Mouse (Mus musculus): ENCODE measurements around the gene Kmt2d. TPM values are rescaled to one million over a fixed set of nuclear protein-coding genes. Genes with fewer than 3 reads are reported as not detected.

The Kmt2d gene
- polyA plus RNA-seq, 1 experiment, result 20.8 TPM

DNA sequence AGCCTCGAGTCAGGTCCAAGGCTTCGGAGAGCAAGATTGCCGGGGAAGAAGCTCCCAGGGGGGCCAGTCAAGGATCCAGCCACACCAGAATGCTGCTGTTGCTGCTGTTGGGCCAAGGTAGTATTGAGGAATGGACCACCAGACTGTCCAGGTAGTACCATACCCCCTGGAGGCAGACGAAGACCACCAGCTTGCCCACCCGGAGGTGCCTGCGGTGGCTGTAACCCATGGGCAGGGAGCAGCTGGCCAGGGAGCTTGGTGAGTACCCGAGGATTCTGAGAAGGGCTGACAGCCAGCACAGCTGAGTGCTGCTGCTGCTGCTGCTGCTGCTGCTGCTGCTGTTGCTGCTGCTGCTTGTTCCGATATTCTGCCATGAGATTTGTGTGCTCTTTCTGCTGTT lies 24.9 kb downstream of the Kmt2d start:
- Histone ChIP-seq H3K4me1 (ENCODE audit: control insufficient read depth, insufficient read depth, low read length) (no peaks in the 10 kb centered on the region), H3K27ac (ENCODE audit: insufficient read depth, low read depth, low read length) (no peak overlapping the region), H3K27me3 (replicated peaks; ENCODE audit: control insufficient read depth, insufficient read depth, low read length) (no peaks in the 10 kb centered on the region), H3K4me3 (ENCODE audit: insufficient read depth, low read depth, low read length) (no peak overlapping the region), H3K36me3 (ENCODE audit: control insufficient read depth, insufficient read depth, low read length) (peaks cover 5% of the 10 kb centered on the region)
- no peak for DNase-seq
- WGBS, result 84% methylated on average over 8 of the region's 8 CpGs
- TF ChIP-seq CTCF (conservative IDR thresholded peaks at IDR 0.05; ENCODE audit: insufficient read depth, insufficient read length, low read depth, low read length) (no peak), POLR2A (IDR thresholded peaks at IDR 0.05; ENCODE audit: low read depth, low read length) (no peak)

DNA sequence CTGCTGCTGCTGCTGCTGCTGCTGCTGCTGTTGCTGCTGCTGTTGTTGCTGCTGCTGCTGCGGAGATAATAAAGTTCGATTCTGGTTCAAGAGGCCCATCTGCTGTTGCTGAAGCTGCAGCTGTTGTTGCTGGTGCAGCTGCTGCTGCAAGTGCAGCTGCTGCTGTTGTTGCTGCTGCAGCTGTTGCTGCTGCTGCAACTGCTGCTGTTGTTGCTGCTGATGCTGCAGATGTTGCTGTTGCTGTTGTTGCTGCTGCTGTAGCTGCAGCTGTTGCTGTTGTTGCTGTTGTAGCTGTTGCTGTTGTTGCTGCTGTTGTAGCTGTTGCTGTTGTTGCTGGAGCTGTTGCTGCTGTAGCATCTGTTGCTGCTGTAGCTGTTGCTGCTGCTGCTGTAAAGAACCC lies 25.9 kb downstream of the Kmt2d start:
- Histone ChIP-seq H3K4me1 (ENCODE audit: control insufficient read depth, insufficient read depth, low read length) (no peaks in the 10 kb centered on the region), H3K27me3 (replicated peaks; ENCODE audit: control insufficient read depth, insufficient read depth, low read length) (no peaks in the 10 kb centered on the region), H3K4me3 (ENCODE audit: insufficient read depth, low read depth, low read length) (no peak overlapping the region), H3K27ac (ENCODE audit: insufficient read depth, low read depth, low read length) (no peak overlapping the region), H3K36me3 (ENCODE audit: control insufficient read depth, insufficient read depth, low read length) (peaks cover 5% of the 10 kb centered on the region; the same call in 1 of the 2 replicates)
- no peak for DNase-seq
- no peak for TF ChIP-seq POLR2A (IDR thresholded peaks at IDR 0.05; ENCODE audit: low read depth, low read length)
- no peak for TF ChIP-seq CTCF (conservative IDR thresholded peaks at IDR 0.05; ENCODE audit: insufficient read depth, insufficient read length, low read depth, low read length)
- WGBS, result 91% methylated on average over 2 of the region's 2 CpGs

DNA sequence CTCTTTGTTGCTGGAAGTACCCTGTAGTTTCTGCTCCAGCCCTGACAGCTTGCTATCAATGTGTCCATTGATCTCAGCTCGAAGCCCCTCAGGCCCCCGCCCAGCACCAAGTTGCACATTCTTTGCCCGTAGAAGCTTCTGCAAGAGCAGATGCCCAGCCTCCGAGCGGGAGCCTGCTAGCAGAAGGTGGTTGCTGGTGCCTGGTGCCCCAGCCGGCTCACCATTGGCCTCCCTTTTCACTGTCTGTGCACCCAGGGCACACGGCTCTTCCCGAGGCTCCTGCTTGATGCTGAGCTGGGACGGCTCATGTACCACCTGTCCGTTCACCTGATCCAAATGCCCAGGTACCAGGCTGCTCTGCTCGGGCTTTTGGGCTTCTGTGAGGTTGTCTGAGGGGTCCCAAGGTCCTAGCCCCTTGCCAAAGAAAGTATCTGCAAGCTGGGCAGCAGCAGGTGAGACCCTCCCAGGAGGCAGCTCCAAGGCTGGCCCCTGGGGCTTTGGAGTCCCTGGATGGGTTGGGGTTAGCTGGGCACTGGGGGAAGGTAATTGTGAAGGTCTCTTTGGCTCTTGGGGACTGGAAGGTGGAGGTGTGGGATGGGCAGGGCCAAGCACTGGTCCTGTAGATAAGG lies 27.3 kb downstream of the Kmt2d start:
- no peak overlapping the region for H3K4me3 ChIP-seq (ENCODE audit: insufficient read depth, low read depth, low read length)
- peaks cover 5% of the 10 kb centered on the region; the same call in 1 of the 2 replicates for H3K36me3 ChIP-seq (ENCODE audit: control insufficient read depth, insufficient read depth, low read length)
- no peaks in the 10 kb centered on the region for H3K4me1 ChIP-seq (ENCODE audit: control insufficient read depth, insufficient read depth, low read length)
- no peak for DNase-seq
- 93% methylated on average over 11 of the region's 11 CpGs for WGBS
- TF ChIP-seq CTCF (conservative IDR thresholded peaks at IDR 0.05; ENCODE audit: insufficient read depth, insufficient read length, low read depth, low read length) (no peak), POLR2A (IDR thresholded peaks at IDR 0.05; ENCODE audit: low read depth, low read length) (no peak)
- no peaks in the 10 kb centered on the region for H3K27me3 ChIP-seq (replicated peaks; ENCODE audit: control insufficient read depth, insufficient read depth, low read length)
- H3K27ac ChIP-seq (ENCODE audit: insufficient read depth, low read depth, low read length), result no peak overlapping the region

DNA sequence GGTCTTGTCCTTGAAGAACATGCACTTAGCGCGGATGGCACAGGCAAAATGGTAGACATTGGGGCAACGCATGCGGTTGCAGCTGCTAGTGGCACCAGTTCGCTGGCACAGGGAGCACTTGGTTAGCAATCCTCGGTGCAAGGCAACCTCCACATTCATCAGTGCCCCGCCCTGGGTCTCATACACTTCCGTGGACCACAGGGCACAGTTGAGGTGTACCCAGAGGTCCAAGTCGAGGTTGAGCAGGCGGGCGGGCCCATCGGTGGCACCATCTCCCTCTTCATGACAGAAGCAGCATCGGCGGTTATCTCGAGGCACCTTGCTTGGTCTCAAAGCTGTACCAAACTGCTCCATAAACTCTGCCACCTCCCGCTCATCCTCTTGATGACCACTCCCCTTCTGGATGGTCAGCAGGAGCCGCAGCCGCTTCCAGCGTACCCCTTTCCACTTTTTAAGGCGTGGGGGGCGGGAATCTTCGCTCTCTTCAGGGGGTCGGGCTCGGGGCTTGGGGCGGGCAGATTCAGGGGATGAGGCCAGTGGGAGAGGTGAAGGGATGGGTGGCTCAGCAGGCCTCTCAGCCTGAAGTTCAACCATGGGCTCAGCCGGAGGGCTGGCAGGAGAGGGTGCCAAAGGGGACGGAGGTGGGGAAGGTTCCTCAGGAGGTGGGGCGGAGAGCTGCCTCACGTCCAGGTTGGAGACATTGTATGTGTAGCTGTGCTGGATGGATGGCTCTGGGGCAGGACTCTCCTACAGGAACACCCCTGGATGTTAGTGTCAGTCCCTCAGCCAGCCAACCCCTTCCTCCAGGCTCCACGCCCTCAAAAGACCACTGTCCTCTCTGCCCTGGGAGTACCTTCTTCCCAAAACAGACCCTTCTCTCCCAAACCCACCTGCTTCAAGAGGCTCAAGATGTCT lies 31.1 kb downstream of the Kmt2d start:
- WGBS, result 92% methylated on average over 30 of the region's 30 CpGs
- Histone ChIP-seq H3K27ac (ENCODE audit: insufficient read depth, low read depth, low read length) (no peak overlapping the region), H3K27me3 (replicated peaks; ENCODE audit: control insufficient read depth, insufficient read depth, low read length) (no peaks in the 10 kb centered on the region), H3K4me3 (ENCODE audit: insufficient read depth, low read depth, low read length) (no peak overlapping the region), H3K4me1 (ENCODE audit: control insufficient read depth, insufficient read depth, low read length) (no peaks in the 10 kb centered on the region), H3K36me3 (ENCODE audit: control insufficient read depth, insufficient read depth, low read length) (peaks cover 12% of the 10 kb centered on the region)
- no peak for TF ChIP-seq CTCF (conservative IDR thresholded peaks at IDR 0.05; ENCODE audit: insufficient read depth, insufficient read length, low read depth, low read length)
- TF ChIP-seq POLR2A (IDR thresholded peaks at IDR 0.05; ENCODE audit: low read depth, low read length), result no peak
- no peak for DNase-seq

DNA sequence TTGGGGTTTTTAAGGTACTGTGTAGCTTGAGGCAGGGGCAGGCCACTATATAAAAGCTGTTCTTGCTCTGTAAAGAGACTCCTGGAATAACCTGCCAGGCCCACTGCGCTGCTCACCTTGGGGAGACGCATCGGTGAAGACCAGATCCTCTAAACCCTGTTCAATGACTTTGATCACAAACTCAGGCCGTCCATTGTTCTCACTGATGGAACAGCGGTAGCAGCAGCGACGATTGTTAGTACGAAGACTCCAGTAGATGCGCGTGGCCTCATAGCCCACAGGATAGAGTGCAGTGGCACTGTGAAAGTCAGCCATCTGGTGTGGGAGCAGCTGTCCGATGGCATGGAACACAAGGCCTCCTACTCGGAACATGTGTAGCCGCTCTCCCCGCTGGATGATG lies 31.8 kb downstream of the Kmt2d start:
- no peak for DNase-seq
- Histone ChIP-seq H3K4me1 (ENCODE audit: control insufficient read depth, insufficient read depth, low read length) (no peaks in the 10 kb centered on the region), H3K36me3 (ENCODE audit: control insufficient read depth, insufficient read depth, low read length) (peaks cover 9% of the 10 kb centered on the region), H3K27ac (ENCODE audit: insufficient read depth, low read depth, low read length) (no peak overlapping the region), H3K27me3 (replicated peaks; ENCODE audit: control insufficient read depth, insufficient read depth, low read length) (no peaks in the 10 kb centered on the region), H3K4me3 (ENCODE audit: insufficient read depth, low read depth, low read length) (no peak overlapping the region)
- no peak for TF ChIP-seq CTCF (conservative IDR thresholded peaks at IDR 0.05; ENCODE audit: insufficient read depth, insufficient read length, low read depth, low read length)
- no peak for TF ChIP-seq POLR2A (IDR thresholded peaks at IDR 0.05; ENCODE audit: low read depth, low read length)
- WGBS, result 91% methylated on average over 14 of the region's 14 CpGs

DNA sequence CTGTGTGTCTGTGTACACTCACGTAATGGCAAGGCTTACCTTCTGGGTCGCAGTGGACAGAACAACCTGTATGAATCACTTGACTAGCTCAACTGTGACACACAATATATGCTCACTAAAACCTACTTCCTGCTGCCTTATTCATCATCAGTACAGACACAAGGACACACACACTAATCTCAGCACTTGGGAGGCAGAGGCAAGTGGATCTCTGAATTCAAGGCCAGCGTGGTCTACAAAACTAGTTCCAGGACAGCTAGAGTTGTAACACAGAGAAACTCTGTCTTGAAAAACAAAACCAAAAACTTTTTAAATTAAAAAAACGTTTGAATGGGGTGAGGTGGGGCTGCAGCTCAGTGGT lies 33.3 kb downstream of the Kmt2d start:
- Histone ChIP-seq H3K27ac (ENCODE audit: insufficient read depth, low read depth, low read length) (no peak overlapping the region), H3K4me3 (ENCODE audit: insufficient read depth, low read depth, low read length) (no peak overlapping the region), H3K36me3 (ENCODE audit: control insufficient read depth, insufficient read depth, low read length) (peaks cover 10% of the 10 kb centered on the region), H3K27me3 (replicated peaks; ENCODE audit: control insufficient read depth, insufficient read depth, low read length) (no peaks in the 10 kb centered on the region), H3K4me1 (ENCODE audit: control insufficient read depth, insufficient read depth, low read length) (no peaks in the 10 kb centered on the region)
- no peak for TF ChIP-seq POLR2A (IDR thresholded peaks at IDR 0.05; ENCODE audit: low read depth, low read length)
- TF ChIP-seq CTCF (conservative IDR thresholded peaks at IDR 0.05; ENCODE audit: insufficient read depth, insufficient read length, low read depth, low read length), result no peak
- DNase-seq, result no peak
- WGBS, result 76% methylated on average over 4 of the region's 4 CpGs

Measured in kidney, adult 2 months (tissue).